Mouse (Mus musculus) heart, adult 8-10 months (tissue): Measurements from ENCODE around the gene Eno2. TPM values are rescaled to one million over a fixed set of nuclear protein-coding genes. Genes with fewer than 3 reads are reported as not detected.
A peak's percentile ranks its signal among the peaks of the same experiment; 100 is the strongest.
"Not testable (repeated sequence)": the region's sequence is repeated elsewhere in the genome, so short reads cannot be mapped to it uniquely, and the experiment has no call there.

ENCODE experiments used
- DNase-seq: peaks from one replicate; pipeline ENCODE4 v3.0.0; 2022; ENCODE audit warnings: low spot score
- total RNA-seq, 4 experiments: library from RNA; stranded (reverse); gene quantifications; 2 replicates each; pipeline ENCODE4 v1.2.4; 2022

The Eno2 gene
- total RNA-seq, 4 experiments from 2014 or later = 3.2 to 6.1 (median 4.8) TPM

DNA sequence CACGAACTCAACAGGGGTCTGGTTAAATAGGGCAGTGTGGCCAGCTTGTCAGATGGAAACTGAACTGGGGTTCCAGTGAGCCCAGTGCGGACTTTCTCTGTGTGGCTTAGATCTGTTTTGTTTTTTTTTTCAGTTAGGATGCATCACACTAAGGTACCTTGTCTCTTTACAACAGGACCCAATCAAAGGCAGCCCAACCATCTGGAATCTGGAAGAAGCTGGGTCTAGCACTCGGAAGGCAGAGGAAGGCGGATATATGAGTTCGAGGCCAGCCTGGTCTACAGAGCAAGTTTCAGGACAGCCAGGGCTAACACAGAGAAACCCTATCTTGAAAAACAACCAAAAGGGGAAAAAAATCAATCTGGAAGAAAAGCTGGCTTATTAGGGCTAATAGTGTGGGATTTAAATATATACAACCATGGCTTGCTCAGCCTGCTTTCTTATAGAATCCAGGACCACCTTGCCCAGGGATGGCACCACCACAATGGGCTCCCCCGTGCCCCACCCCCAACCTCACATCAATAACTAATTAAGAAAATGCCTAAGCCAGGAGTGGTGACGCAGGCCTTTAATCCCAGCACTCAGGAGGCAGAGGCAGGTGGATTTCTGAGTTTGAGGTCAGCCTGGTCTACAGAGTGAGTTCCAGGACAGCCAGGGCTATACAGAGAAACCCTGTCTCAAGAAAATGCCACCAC is 37.1 kb upstream of the Eno2 start:
- no peak for DNase-seq

DNA sequence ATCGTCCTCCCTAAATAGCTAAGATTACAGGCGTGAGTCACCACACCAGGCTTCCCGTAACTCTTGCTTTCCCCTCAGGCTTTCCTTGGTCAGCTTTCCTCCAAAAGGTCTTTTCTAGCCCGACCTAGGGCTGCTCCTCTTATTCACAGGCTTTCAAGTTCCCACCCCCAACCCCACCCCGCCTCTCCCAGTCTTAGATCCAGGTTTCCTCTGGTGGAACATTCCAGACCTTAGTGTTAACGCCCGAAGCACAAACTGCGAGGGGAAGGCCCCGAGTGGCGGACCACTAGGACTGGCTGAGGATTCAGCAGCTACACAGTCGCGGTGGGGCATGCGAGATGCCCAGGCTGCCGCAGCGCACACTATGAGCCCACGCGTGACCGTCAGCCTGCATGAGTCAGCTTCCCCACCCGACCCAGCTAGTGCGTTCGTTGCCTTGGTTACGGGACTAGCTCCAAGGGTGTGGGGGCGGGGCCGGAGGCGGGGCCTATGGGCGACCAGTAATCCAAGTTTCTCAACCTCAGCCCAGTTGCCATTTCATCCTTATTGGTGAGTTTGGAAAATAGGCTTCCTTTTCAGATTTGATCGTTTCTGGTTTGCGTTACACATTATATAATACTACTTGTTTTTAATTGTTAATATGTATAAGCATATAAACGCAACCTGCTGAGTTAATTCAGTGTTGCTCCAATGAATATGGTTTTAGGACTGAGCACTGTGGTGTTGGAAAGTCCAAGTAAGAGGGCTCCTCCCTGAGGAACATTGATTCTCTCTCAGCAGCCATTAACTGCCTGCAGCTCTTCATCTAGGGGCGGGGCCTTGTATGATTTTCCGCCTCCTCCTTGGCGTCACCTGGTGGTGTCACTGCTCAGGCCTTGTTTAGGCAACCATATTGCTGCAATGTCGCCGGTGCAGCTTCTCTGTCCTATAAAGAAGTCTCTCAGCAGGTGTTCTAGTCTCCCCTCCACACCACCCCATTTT is 36.2 kb upstream of the Eno2 start:
- DNase-seq = peak; percentile 92

DNA sequence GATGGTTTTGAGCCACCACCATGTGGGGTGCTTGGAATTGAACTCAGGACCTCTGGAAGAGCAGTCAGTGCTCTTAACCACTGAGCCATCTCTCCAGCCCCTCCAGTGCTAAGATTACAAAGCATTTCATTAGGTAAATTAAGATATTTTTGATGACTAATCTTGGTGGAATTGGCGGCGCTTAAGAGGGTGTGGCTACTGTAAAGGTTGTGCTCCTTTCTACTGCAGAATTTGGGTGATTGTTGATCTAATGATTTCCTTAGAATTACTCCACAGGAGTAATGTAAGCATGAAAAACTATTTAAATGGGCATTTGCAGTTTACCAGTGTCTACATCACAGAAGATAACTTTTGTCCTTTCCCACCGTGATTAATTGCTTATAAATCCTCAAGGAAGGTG is 34.9 kb upstream of the Eno2 start:
- DNase-seq = no peak

DNA sequence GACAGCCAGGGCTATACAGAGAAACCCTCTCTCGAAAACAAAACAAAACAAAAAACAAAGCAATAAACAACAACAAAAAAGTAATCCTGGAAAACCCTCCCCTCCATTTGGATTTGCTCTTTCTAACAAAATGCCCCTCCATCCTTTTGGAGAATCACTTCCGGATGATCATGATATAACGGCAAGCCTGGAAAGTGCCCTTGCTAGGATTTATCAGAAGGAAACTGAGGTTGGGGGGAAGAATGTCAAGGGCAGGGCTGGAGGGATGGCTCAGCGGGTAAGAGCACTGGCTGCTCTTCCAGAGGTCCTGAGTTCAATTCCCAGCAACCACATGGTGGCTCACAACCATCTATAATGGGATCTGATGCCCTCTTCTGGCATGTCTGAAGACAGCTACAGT is 34.2 kb upstream of the Eno2 start:
- DNase-seq = not testable (repeated sequence)

DNA sequence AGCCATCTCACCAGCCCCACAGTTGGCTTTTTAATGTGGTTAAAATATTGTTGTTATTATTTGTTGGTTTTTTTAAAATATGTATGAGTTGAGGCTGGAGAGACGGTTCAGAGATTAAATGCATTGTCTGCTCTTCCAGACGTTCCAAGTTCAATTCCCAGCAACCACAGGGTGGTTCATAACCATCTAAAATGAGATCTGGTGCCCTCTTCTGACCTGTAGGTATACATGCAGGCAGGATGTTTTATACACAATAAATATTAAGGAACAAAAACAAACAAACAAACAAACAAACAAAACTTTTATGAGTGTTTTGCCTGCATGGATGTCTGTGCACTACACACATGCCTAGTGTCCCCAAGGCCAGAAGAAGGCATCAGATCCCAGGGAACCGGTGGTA is 33.6 kb upstream of the Eno2 start:
- no peak for DNase-seq

DNA sequence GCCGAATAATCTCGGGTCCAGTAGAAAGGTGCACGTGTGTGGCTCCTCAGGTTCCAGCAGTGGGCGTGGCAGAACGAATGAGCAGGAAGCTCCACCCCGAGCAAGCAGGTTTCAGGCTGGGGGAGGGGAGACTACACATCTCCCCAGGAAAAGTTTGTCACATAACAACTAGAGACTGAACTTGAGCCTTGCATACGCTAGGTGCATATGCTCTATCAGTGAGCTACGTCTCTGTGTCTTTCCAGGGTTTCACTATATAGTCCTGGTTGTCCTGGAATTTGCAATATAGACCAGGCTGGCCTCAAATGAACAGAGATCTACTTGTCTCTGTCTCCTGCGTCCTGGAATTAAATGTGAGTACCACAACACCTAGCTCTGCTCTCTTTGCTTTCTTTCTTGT is 32.9 kb upstream of the Eno2 start:
- DNase-seq = not testable (repeated sequence)

DNA sequence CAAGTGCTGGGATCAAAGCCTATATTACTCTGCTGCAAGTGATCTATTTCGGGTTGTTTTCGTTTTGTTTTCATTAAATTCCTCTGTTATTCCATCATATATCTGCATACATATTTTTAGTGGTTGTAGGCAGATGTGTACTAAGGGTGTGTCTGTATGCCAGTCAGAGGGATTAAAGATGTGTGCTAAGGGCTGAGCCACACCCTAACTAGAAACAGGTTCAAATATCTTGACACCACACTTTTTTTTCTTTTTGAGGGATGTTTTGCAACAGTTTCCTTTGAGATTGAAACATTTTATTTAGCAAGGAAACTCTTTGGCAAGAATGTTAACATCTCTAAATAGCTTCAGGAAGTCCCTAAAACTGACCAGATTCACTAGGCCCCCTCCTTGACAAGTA is 26.7 kb upstream of the Eno2 start:
- no peak for DNase-seq

DNA sequence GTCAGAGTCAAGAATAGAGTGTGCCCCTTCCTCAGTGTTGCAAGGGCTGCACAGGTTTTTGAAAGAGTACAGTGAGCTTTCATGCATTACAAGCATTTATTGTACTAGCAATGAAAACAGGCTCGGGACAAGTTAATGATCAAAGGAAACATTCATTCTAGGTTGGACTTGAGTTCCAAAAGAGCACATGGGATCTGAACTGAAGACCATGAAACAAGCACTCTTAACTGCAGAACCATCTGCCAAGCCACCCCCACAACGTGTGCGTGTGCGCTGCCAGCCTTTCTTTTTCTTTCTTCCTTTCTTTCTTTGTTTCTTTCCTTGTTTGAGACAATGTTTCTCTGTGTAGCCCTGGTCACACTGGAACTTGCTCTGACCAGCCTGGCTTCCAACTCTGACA is 26.3 kb upstream of the Eno2 start:
- DNase-seq = no peak

DNA sequence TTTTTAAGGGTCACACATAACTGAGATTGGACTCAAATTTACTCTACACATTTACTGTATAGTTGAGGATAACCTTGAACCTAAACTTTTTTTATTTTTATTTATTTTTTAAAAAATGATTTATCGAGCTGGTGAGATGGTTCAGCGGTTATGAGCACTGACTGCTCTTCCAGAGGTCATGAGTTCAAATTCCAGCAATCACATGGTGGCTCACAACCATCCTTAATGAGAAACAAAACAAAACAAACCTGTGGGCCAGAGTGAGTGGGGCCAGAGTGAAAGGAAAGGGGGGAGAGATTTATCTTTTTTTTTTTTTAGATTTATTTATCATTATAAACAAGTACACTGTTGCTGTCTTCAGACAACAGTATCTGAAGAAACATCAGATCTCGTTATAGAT is 22.4 kb upstream of the Eno2 start:
- DNase-seq = no peak

DNA sequence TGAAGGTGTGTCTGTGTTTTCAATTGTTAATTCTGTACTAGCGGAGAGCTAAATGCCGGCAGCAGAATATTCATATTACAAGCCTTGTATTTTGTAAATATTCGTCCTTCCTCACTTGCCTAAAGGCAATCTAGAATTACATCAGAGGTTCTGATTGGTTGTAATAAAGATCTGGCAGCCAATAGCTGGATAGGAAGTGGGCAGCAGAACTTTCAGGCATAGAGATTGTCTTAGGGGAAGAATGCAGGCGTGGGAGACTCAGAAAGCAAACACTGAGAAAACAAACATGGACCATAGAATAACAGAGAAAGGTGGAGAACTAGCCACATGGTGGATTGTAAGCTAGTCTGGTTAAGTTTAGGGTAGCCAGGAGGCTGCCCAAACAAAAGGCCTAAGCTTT is 20.6 kb upstream of the Eno2 start:
- no peak for DNase-seq

DNA sequence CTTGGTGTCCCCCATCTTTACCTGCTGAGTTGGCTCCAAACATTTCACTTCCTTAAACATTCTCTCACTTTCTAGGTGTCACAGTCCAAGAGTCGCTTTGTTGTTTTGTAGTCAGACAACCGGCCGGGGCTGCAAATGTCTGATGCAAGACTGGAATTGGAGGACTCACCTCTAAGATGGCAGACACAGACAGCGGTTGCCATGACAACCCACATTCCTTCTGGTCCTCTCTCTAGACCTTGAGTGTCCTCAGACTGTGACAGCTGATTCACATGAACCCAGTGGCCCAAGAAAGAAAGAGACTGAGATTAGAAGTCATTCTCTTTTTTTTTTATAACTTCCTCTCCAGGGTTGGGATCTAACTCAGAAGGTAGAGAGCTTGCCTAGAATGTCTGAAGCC is 20.0 kb upstream of the Eno2 start:
- no peak for DNase-seq

DNA sequence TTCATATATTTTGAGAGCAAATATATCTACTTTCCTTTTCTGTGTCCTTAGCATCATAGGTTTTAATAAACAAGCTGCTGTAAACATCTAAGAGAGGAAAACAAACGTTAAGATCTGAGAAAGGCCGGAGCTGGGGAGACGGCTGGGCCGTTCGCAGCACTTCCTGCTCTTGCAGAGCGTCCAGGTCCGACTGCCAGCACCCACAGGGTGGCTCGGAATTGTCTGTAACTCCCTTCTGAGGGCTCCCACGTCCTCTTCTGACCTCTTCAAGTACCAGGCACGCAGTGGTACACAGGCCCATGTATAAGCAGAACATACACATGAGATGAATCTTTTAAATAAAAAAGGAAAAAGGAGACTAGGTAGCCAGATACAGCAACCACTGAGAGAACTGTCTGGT is 18.2 kb upstream of the Eno2 start:
- no peak for DNase-seq

DNA sequence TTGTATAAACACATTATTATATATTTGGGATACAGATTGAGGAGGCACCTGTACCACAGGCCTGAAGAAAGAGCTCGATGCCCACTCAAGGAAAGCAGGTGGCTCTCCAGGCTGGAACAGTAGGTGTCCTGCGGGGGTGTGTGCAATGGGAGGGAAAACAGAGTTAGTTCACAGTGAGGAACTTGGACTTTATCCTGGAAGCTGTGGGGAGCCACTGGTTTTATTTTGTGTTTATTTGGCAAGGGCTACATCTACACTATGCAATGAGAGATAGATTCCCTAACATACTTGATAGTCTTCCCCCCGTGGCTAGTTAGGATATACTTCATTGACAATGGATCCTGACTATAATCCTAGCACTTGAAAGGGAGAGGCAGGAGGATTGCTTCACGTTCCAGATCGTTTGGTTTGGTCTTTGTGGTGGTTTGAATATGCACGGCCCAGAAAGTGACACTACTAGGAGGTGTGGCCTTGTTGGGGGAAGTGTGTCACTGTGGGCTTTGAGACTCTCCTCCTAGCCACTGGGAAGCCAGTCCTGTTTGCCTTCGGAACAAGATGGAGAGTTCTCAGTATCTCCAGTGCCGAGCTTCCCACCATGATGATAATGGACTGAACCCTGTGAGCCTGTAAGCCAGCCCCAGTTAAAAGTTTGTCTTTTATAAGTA is 17.4 kb upstream of the Eno2 start:
- DNase-seq = no peak

DNA sequence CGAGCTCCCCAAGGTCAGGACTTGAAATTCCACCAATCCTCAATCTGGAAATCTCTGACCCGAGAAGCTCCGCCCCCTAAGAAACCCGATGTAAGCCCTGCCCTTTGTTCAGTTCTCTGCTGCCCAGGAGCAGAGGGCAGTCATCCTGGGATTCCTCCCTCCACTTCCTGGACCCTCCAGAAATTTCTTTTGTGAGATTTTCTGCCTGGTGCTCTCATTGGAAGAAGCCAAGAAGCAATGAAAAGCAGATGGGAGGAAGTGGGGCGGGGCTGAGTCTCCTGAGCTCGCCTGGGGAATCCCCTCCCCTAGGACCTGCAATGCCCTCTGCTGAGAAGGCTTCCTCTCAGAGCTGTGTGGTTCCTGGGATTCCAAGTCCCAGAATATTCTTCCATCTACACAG is 13.0 kb upstream of the Eno2 start:
- DNase-seq = no peak

DNA sequence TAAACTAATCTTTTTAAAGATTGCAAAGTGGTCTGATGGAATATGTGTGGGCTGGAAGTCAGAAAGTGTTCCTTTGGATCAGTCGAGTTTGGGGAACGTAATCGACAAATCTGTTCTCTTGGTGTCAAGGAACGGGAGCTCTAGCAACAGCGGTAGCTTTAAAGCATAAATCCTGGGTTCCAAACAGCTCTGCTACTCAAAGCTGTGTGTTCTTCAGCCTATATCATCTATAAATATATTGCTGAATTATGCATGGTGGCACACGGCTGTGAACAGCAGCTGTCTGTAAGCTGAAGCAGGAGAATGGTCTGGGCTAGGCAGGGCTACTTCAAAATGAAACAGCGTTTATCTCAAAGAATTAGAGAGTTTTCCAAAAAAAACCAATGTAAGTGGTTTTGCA is 11.4 kb upstream of the Eno2 start:
- no peak for DNase-seq

DNA sequence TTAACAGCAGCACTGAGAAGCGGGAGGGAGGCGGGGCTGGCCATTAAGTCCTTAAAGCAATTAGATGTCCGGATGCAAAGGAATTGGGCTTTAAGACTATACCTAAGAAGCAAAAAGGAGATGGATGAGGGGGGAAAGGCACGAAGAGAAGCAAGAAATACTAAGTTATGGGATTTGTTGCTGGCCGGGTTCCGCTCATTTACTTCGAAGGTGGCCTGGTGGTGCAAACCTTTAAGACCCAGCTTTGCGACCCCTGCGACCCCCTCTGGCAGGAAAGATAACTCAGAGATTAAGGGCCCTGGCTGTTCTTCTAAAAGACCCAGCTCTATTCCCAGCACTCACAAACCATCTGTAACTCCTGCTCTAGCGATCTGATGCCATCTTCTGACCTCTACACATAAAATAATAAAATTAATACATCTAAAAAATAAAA is 10.5 kb upstream of the Eno2 start:
- DNase-seq = no peak

DNA sequence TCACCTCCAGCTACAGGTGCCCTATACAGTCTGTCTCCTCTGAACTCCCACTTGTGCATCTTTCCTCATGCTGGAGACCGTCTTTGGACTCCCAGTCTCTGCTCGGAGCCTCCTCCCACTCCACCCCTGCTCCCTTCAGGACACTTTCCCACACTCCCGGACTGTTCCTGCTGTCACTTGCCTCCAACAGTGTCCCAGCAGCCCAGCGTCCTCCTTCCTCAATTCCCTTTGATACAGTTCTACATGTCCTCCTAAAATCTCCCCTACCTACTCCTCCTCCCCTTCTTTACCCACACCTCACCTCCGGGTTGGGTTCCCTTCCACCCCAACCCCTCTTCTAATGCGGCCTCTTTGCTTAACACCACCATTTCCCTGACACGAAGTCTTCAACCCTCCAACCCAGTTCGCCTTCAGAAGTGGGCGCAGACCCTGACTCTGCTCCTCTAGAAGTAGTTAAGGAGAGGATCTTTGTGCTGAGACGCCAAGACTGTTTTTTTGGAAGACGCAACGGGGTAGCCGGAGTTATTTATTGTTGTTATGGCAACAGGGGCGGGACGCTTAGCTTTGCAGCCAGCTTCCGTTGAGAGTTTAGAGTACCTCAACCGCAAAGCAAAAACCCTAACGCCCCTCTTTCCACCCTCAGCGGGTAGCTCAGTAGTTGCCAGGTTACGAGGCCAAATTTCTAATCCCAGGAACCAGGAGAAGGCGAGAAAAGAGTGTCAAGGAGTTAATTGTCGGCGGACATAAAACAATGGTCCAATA is 9.9 kb upstream of the Eno2 start, which contains the start of gene Lrrc23:
Lrrc23 (minus strand) TSS at position 506 of the 762 bp plus-strand sequence.
- DNase-seq = no peak

DNA sequence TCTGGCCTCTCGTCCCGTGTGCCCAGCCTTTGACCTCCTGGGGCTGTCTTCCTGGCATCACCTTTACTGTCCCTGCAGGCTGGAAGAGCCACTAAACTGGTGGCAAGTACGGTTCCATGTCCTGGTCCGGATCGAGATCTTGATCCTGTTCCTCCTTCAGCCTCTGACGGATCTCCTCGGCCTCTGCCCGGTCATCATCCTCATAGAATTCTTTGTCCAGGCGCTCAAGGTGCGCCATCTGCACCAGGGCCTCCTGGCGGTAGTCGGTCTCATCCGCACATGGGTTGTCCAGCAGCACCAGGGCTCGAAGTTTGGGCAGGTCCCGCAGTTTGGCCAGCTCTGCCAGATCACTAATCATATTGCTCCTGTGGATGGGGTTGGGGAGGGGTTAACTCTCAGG is 1.0 kb upstream of the Eno2 start:
- no peak for DNase-seq

DNA sequence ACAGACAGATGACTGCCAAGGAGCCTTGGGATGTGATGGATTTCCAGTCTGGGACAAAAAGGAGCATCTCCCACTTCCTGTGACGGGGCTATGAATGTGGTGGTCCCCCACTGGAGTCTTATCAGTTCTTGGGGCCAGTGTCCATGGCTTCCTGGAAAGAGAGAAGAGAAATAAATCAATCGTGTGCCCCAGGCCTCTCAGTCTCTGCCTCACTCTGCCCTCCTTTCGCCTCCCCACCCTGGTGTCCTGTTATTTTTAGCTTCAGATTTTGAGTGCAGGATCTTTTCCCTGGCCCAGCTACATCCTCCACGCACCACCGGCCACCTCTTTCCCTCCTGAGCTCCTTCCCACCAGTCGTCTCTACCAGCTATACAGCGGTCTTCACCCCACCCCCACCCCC is 540 bp upstream of the Eno2 start:
- no peak for DNase-seq

DNA sequence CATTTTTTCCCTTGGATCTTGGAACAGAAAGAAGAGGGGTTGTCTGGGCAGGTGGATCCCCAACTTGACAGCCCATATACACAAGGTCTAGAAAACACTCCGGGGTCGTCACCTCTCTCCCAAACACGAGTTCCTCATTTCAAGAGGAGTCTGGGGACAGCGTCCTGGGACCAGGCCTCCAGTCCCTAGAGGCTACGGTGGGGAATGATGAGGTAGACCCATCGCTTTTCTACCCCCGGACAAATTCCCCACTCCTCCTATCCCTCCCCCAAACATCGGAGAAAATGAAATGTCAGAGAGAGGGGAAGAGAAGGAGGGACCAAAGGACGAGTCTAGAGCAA is 799 bp downstream of the Eno2 start:
- no peak for DNase-seq

DNA sequence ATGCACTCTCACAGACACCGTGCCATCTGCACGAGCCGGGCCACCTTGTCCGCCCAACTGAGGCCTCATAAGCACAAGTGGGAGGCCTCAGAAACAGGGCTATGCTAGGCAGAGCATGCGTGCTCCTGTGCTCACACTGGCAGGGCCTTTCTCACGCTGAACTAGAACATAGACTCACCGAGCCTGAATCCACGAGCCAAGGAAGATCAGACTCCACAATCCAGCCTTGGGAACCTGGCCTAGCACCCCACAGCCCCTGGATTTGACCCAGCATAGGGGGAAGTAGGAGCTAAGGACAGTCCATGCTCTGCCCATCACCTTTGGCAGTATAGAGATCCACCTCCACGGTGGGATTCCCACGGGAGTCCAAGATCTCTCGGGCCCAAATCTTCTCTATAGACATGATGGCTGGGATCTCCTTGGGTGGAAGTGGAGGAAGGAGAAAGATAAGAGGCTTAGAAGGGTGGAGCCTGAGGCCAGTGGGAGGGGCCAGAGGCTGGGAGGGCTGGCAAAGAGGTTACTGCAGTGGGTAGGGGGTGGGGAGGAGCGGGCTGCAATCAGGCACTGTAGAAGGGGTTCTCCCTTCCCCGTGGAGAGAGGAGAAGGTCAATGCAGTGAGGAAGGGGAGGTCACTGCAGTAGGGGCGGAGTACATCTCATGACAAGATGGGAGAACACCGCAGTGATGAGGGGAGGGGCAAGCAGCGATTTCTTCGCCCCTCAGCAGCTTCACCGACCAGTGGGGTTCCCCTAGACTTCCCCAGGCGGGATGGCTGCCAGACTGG is 1.4 kb downstream of the Eno2 start:
- DNase-seq = no peak
